Mouse (Mus musculus) lung, embryonic 16.5 days (tissue): Measurements from ENCODE around the gene Ofcc1. TPM values are rescaled to one million over a fixed set of nuclear protein-coding genes. Genes with fewer than 3 reads are reported as not detected.

Experiments
- ATAC-seq: fragments of 200-750 bp; cut with Nextera tagmentation; 2 replicates; pipeline ENCODE4 v1.8.0; 2017; ENCODE audit warnings: low read depth, mild to moderate bottlenecking, moderate library complexity
- H3K27ac ChIP-seq: fragments of 300-500 bp; sonication (generic); 2 replicates; pipeline ENCODE4 v1.5.1; 2014; ENCODE audit warnings: mild to moderate bottlenecking, control low read depth, low read length
- H3K27me3 ChIP-seq: fragments of 300-500 bp; sonication (generic); 2 replicates; pipeline ENCODE4 v1.6.1; 2014; ENCODE audit warnings: low read depth, low read length, mixed read lengths; ENCODE audit not compliant: control insufficient read depth, insufficient read depth
- H3K36me3 ChIP-seq: fragments of 300-500 bp; sonication (generic); 2 replicates; pipeline ENCODE4 v1.6.1; 2014; ENCODE audit warnings: low read length; ENCODE audit not compliant: control insufficient read depth, insufficient read depth
- H3K4me1 ChIP-seq: fragments of 300-500 bp; sonication (generic); replicated peaks from 2 replicates; pipeline ENCODE4 v1.6.1; 2014; ENCODE audit warnings: low read length, mixed read lengths; ENCODE audit not compliant: control insufficient read depth, insufficient read depth
- H3K4me2 ChIP-seq: fragments of 300-500 bp; sonication (generic); 2 replicates; pipeline ENCODE4 v1.6.1; 2014; ENCODE audit warnings: low read depth, low read length, control low read depth
- H3K4me3 ChIP-seq: fragments of 300-500 bp; sonication (generic); 2 replicates; pipeline ENCODE4 v1.5.1; 2014; ENCODE audit warnings: mild to moderate bottlenecking, low read length, control low read depth
- H3K9ac ChIP-seq: fragments of 300-500 bp; sonication (generic); 2 replicates; pipeline ENCODE4 v1.6.1; 2014; ENCODE audit warnings: low read length, control low read depth
- H3K9me3 ChIP-seq: fragments of 300-500 bp; sonication (generic); 2 replicates; pipeline ENCODE4 v1.6.1; 2016; ENCODE audit warnings: low read length; ENCODE audit not compliant: control insufficient read depth
- WGBS: fragments of 180-500 bp; shearing (Covaris S2); extraction: QIAGEN DNeasy Blood & Tissue Kit; methylation state at CpG from one replicate; pipeline ENCODE4 v1.1.7; 2014; 5-methylcytosine and 5-hydroxymethylcytosine counted together
- polyA plus RNA-seq: library from polyadenylated mRNA; unstranded; fragments of >200 nt; fragmentation: Nextera tagmentation; extraction: Ambion mirVana; gene quantifications from 2 replicates; pipeline ENCODE4 v1.2.1, GENCODE M21; 2015

Gene Ofcc1
- polyA plus RNA-seq, 1 experiment from 2014 or later, result not detected

DNA sequence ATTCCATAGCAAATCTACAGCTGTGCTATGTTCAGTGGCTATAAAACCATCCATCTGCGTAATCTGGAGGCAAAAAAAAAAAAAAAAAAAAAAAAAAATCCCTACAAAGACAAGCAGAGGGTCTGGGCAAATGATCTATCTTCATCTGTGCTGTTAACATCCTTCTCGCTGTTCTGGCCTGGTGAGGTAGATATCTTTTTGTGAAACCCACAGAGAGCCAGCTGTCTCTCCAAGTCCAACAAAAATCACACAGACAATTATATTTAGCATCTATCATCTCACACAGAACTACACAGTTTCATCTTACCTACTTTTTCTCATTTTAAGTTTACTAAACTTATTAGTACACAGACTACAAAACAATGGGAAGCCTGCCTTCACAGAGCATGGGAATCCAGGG lies 323.4 kb downstream of the Ofcc1 start:
- Histone ChIP-seq H3K4me2 (no peak overlapping the region), H3K9me3 (no peaks in the 10 kb centered on the region), H3K9ac (no peak overlapping the region), H3K4me3 (no peak overlapping the region), H3K36me3 (no peaks in the 10 kb centered on the region), H3K27ac (no peak overlapping the region), H3K27me3 (no peaks in the 10 kb centered on the region), H3K4me1 (no peaks in the 10 kb centered on the region)
- ATAC-seq, result no peak
- 88% methylated on average over 2 of the region's 2 CpGs for WGBS

DNA sequence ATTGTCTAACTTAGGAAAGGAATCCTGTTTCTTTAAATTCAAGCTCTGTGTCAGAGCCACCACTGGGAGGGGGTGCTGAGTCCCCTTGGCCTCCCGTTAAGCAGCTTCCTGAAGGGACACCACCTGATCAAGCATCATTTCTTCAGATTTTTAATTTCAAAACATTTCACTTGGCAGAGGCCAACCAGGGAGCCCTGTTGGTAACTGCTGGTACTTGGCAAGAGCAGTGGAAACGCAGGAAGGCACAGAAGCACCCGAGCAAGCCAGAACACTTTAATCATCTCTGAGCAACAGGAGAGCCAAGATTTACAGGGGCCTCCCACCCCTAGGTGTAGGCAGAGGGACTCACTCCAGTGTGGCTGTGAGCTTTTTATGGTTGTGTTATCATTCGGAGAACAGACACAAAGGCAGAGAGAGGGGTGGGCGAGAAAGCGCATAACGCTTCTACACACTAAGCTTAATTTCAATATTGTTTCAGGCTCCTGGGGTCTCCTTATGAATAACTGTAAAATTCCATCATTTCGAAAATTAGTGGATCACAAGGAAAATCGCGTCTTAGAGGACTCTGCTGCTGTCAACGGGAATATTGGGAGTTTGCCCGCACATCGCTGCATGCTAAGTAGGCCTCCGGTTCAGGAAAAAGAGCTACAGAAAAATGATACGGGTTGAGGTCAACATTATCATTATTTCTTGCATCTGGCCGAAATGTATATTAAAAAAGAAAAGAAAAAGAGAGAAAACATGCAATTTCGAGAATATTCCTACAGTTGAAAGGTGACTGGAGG lies 324.1 kb downstream of the Ofcc1 start:
- no peak overlapping the region for H3K27ac ChIP-seq
- H3K4me2 ChIP-seq, result no peak overlapping the region
- 81% methylated on average over 17 of the region's 17 CpGs for WGBS
- no peak overlapping the region for H3K9ac ChIP-seq
- no peaks in the 10 kb centered on the region for H3K27me3 ChIP-seq
- no peak for ATAC-seq
- no peak overlapping the region for H3K4me3 ChIP-seq
- H3K36me3 ChIP-seq, result no peaks in the 10 kb centered on the region
- H3K9me3 ChIP-seq, result no peaks in the 10 kb centered on the region
- H3K4me1 ChIP-seq, result no peaks in the 10 kb centered on the region

DNA sequence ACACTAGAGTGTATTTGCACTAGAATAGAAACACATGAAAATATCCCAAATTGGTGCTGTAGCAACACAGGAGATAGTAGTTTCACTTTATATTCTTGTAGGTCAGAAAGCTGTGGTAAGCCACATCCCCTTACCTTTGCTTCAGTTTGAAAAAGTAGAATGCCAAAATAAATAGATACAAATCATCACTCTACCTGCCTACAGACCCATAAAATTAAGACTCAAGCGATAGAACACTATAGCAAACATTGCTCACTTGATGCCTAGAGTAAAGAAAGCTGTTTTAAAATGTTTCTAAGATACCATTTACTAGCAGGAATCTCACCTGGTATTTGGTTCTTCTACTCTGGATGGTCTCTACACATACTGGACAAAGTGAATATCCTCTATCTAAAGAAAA lies 331.8 kb downstream of the Ofcc1 start:
- Histone ChIP-seq H3K4me2 (no peak overlapping the region), H3K9ac (no peak overlapping the region), H3K4me3 (no peak overlapping the region), H3K27me3 (no peaks in the 10 kb centered on the region), H3K4me1 (no peaks in the 10 kb centered on the region), H3K36me3 (no peaks in the 10 kb centered on the region), H3K27ac (no peak overlapping the region), H3K9me3 (no peaks in the 10 kb centered on the region)
- 86% methylated on average over 1 of the region's 1 CpGs for WGBS
- no peak for ATAC-seq

DNA sequence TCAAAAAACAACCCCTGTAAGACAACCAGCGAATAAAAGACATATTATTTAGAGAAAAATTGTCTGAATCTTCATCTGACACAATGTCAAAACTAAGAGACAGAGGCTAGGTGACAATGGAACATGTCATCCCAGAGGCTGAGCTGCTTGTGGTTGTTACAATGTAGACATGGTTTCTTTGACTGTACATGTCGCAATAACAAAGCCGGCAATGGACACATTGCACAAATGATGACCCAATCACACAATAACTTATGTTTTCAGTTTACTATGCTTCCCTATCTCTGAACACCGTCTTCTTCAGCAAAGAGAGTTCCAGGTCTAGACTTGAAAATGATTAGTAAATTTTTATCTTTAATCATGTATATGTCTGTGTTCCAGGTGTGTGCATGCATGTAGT lies 332.4 kb downstream of the Ofcc1 start:
- ATAC-seq, result no peak
- 86% methylated on average over 4 of the region's 4 CpGs for WGBS
- H3K27me3 ChIP-seq, result no peaks in the 10 kb centered on the region
- no peaks in the 10 kb centered on the region for H3K4me1 ChIP-seq
- no peak overlapping the region for H3K4me3 ChIP-seq
- no peak overlapping the region for H3K4me2 ChIP-seq
- no peak overlapping the region for H3K9ac ChIP-seq
- H3K9me3 ChIP-seq, result no peaks in the 10 kb centered on the region
- H3K36me3 ChIP-seq, result no peaks in the 10 kb centered on the region
- no peak overlapping the region for H3K27ac ChIP-seq

DNA sequence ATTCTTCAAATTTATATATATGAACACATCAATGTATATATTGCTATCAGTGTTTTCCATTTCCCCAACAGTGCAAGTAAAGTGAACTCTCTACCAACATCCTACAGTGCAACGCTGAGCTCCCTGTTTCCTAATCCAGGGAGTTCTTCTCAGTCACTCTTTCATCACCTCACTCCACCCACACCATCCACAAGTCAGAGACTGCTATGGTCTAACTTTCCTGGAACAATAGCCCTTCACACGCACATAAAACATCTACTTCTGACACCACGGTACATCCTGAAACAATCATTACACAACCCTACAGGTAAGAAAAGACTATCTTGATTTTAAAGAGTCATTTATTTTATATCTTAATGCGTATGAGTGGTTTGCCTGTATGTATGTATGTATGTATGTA lies 335.4 kb downstream of the Ofcc1 start:
- no peaks in the 10 kb centered on the region for H3K4me1 ChIP-seq
- ATAC-seq, result no peak
- H3K27me3 ChIP-seq, result no peaks in the 10 kb centered on the region
- H3K9me3 ChIP-seq, result no peaks in the 10 kb centered on the region
- H3K4me3 ChIP-seq, result no peak overlapping the region
- no peak overlapping the region for H3K27ac ChIP-seq
- no peaks in the 10 kb centered on the region for H3K36me3 ChIP-seq
- 91% methylated on average over 4 of the region's 4 CpGs for WGBS
- H3K9ac ChIP-seq, result no peak overlapping the region
- H3K4me2 ChIP-seq, result no peak overlapping the region

DNA sequence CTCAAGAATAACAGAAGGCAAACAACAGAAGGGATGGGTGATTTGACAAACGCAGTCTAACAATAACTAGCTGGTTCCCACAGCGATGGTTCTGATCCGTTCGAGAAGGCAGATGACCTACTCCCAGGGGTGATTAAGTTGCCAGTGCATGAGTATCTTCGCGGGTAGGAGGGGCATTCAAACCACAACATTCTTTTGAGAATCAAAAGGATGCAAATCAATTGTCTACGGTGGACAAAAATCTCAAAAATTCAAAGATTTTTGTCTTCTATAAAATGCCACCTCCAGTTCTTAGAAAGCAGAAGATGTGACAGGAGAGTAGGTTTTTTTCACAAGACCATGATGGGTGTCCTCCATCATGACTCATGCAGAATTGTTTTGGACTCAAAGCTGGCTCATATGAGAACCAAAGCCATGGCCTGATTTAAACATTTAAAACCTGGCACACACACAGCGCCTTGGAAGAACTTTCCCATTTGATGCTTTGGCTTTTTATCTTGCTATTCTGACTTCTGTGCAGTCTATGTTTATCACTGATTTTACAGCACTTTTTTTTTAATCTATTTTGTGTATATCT lies 338.0 kb downstream of the Ofcc1 start:
- Histone ChIP-seq H3K27me3 (no peaks in the 10 kb centered on the region), H3K4me3 (no peak overlapping the region), H3K27ac (no peak overlapping the region), H3K4me1 (no peaks in the 10 kb centered on the region), H3K4me2 (no peak overlapping the region), H3K36me3 (no peaks in the 10 kb centered on the region), H3K9ac (no peak overlapping the region), H3K9me3 (no peaks in the 10 kb centered on the region)
- 85% methylated on average over 8 of the region's 8 CpGs for WGBS
- ATAC-seq, result no peak

DNA sequence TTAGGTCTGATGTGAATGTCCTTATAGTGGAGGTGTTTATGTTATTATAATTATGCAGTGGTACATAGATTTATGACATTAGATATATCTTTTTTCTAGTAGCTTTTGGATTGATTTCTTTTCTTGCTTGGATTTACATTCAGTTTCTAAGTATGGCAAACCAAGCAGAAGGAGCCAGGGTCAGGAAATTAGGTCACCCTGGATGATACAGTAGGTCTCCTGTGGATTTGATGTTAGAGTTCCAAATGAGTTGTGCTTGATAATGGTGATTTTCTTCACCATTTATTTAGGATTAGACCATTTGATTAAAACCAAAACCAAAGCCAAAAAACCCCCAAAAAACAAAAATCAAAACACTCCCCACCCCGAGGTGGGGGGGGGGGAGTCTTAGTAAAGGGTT lies 338.6 kb downstream of the Ofcc1 start:
- no peak overlapping the region for H3K4me3 ChIP-seq
- ATAC-seq, result no peak
- no peaks in the 10 kb centered on the region for H3K27me3 ChIP-seq
- no peak overlapping the region for H3K9ac ChIP-seq
- no peaks in the 10 kb centered on the region for H3K9me3 ChIP-seq
- H3K36me3 ChIP-seq, result no peaks in the 10 kb centered on the region
- H3K4me1 ChIP-seq, result no peaks in the 10 kb centered on the region
- no peak overlapping the region for H3K27ac ChIP-seq
- H3K4me2 ChIP-seq, result no peak overlapping the region
- 61% methylated on average over 1 of the region's 1 CpGs for WGBS

DNA sequence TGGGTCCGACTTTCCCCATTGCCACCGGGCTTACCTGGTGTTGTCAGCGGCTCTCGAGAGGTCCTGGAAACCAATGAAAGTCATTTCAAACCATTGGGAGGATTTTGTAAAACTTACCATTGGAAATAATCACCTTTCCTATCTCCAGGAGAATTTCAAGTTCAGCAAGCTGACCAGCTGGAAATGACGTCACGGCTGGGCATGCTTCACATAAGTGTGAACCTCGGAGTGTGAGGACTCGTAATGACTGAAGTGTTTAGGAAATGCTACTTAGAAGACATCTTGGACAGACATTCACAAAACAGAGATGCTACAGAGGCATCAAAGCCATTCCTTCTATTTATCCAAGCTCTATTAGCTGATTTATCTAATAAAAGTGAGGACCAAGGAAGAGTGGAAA lies 361.0 kb downstream of the Ofcc1 start:
- H3K27me3 ChIP-seq, result no peaks in the 10 kb centered on the region
- ATAC-seq, result no peak
- H3K36me3 ChIP-seq, result no peaks in the 10 kb centered on the region
- H3K9me3 ChIP-seq, result no peaks in the 10 kb centered on the region
- 72% methylated on average over 8 of the region's 8 CpGs for WGBS
- H3K27ac ChIP-seq, result no peak overlapping the region
- no peak overlapping the region for H3K4me3 ChIP-seq
- no peak overlapping the region for H3K9ac ChIP-seq
- no peak overlapping the region for H3K4me2 ChIP-seq
- H3K4me1 ChIP-seq, result no peaks in the 10 kb centered on the region

DNA sequence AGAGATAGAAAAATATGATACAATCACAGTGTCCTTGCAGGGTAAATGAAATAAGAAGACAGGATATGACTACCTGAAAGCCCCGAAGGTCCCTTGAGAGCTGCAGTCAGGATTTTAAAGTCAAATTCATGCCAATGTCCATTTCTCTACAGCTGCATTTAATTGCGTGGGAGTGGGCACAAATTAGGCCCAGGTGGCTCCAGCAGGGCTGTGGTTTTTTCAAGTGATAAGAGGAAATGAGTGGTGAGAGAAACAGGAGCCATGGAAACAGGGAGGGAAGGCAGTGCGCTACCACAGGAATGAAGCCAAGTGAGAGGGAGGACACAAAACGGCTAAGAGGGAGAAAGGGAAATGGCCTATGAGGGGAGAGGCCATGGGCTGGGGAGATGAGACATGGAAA lies 363.3 kb downstream of the Ofcc1 start:
- no peak overlapping the region for H3K4me3 ChIP-seq
- no peaks in the 10 kb centered on the region for H3K4me1 ChIP-seq
- no peak overlapping the region for H3K9ac ChIP-seq
- H3K9me3 ChIP-seq, result no peaks in the 10 kb centered on the region
- H3K36me3 ChIP-seq, result no peaks in the 10 kb centered on the region
- no peaks in the 10 kb centered on the region for H3K27me3 ChIP-seq
- no peak overlapping the region for H3K4me2 ChIP-seq
- no peak overlapping the region for H3K27ac ChIP-seq
- WGBS, result 75% methylated on average over 4 of the region's 4 CpGs
- no peak for ATAC-seq
